Mouse (Mus musculus) adrenal gland, postnatal 4 days (tissue): Measurements from ENCODE around the gene Tmem259. TPM values are rescaled to one million over a fixed set of nuclear protein-coding genes. Genes with fewer than 3 reads are reported as not detected.
A peak's percentile ranks its signal among the peaks of the same experiment; 100 is the strongest.

Experiments
- DNase-seq, 2 experiments: peaks; one replicate each; pipeline ENCODE4 v3.0.0; 2021 to 2022; ENCODE audit warnings: low spot score in 2 of 2, mixed read lengths in 2 of 2
- total RNA-seq, 2 experiments: library from RNA; stranded (reverse); gene quantifications; 2 replicates each; pipeline ENCODE4 v1.2.3; 2021

Tmem259 gene
- total RNA-seq, 2 experiments from 2014 or later, result 146 to 147 TPM

- DNase-seq, result peak; percentile 60 to 81
Measured at GRCm38 (mm10) chr10:79936911-79937441, 47.2 kb downstream of the Tmem259 start.

GRCm38 (mm10) chr10:79936284-79936910 is 47.7 kb downstream of the Tmem259 start:
- DNase-seq, result no peak

- no peak for DNase-seq
Measured at GRCm38 (mm10) chr10:79934794-79935569, 49.1 kb downstream of the Tmem259 start.

GRCm38 (mm10) chr10:79934272-79934721 is 49.8 kb downstream of the Tmem259 start:
- DNase-seq, result peak in 1 of 2 experiments; percentile 47

GRCm38 (mm10) chr10:79933861-79934260 is 50.3 kb downstream of the Tmem259 start:
- no peak for DNase-seq

GRCm38 (mm10) chr10:79933145-79933679 is 50.9 kb downstream of the Tmem259 start:
- no peak for DNase-seq

GRCm38 (mm10) chr10:79932736-79933135 is 51.4 kb downstream of the Tmem259 start:
- DNase-seq, result no peak

GRCm38 (mm10) chr10:79931797-79932196 is 52.3 kb downstream of the Tmem259 start:
- DNase-seq, result no peak

- DNase-seq, result no peak
Measured at GRCm38 (mm10) chr10:79930826-79931186, 53.3 kb downstream of the Tmem259 start.

- no peak for DNase-seq
Measured at GRCm38 (mm10) chr10:79929967-79930825, 53.9 kb downstream of the Tmem259 start.

GRCm38 (mm10) chr10:79928907-79929701 is 55.0 kb downstream of the Tmem259 start:
- DNase-seq, result no peak

GRCm38 (mm10) chr10:79928030-79928694 is 56.0 kb downstream of the Tmem259 start:
- DNase-seq, result peak in 1 of 2 experiments; percentile 43

- peak in 1 of 2 experiments; percentile 42 for DNase-seq
Measured at GRCm38 (mm10) chr10:79927324-79928029, 56.7 kb downstream of the Tmem259 start.

GRCm38 (mm10) chr10:79926491-79927323 is 57.4 kb downstream of the Tmem259 start, which contains the start of gene Arid3a:
Arid3a (plus strand) TSS chr10:79927043.
- peak; percentile 66 to 75 for DNase-seq

- DNase-seq, result no peak
Measured at GRCm38 (mm10) chr10:79925785-79926490, 58.2 kb downstream of the Tmem259 start.

GRCm38 (mm10) chr10:79924998-79925784 is 58.9 kb downstream of the Tmem259 start:
- DNase-seq, result peak; percentile 86 to 87
